Mouse (Mus musculus) cerebellum, postnatal 4 days (tissue): ENCODE data around the gene Ttc7b.

Source experiments
- DNase-seq, 2 experiments: peaks; one replicate each; pipeline ENCODE4 v3.0.0; 2022; ENCODE audit warnings: low spot score in 2 of 2, mixed read lengths in 1 of 2

Gene Ttc7b

GRCm38 (mm10) chr12:100488368-100488767 lies 32.3 kb downstream of the Ttc7b start:
- DNase-seq, result no peak

- no peak for DNase-seq
These were observed 34.4 kb downstream of the Ttc7b start for GRCm38 (mm10) chr12:100486232-100486631.

GRCm38 (mm10) chr12:100483054-100483453 lies 37.6 kb downstream of the Ttc7b start:
- no peak for DNase-seq

- DNase-seq, result no peak
These were observed 38.4 kb downstream of the Ttc7b start for GRCm38 (mm10) chr12:100482255-100482654.

GRCm38 (mm10) chr12:100481443-100482026 lies 39.1 kb downstream of the Ttc7b start:
- DNase-seq, result no peak

GRCm38 (mm10) chr12:100480642-100481442 lies 39.8 kb downstream of the Ttc7b start:
- no peak for DNase-seq

GRCm38 (mm10) chr12:100479892-100480621 lies 40.6 kb downstream of the Ttc7b start:
- peak in 1 of 2 experiments; percentile 51 for DNase-seq

- DNase-seq, result no peak
These were observed 41.3 kb downstream of the Ttc7b start for GRCm38 (mm10) chr12:100479270-100479869.

- no peak for DNase-seq
These were observed 42.0 kb downstream of the Ttc7b start for GRCm38 (mm10) chr12:100478615-100479014.

GRCm38 (mm10) chr12:100478151-100478550 lies 42.5 kb downstream of the Ttc7b start:
- no peak for DNase-seq

GRCm38 (mm10) chr12:100477474-100477873 lies 43.2 kb downstream of the Ttc7b start:
- no peak for DNase-seq

- no peak for DNase-seq
These were observed 44.3 kb downstream of the Ttc7b start for GRCm38 (mm10) chr12:100476351-100476750.

GRCm38 (mm10) chr12:100475489-100475888 lies 45.1 kb downstream of the Ttc7b start:
- DNase-seq, result no peak

GRCm38 (mm10) chr12:100474661-100475321 lies 45.8 kb downstream of the Ttc7b start:
- DNase-seq, result no peak

GRCm38 (mm10) chr12:100470295-100470694 lies 50.3 kb downstream of the Ttc7b start:
- DNase-seq, result no peak

GRCm38 (mm10) chr12:100469503-100470293 lies 50.9 kb downstream of the Ttc7b start:
- no peak for DNase-seq

GRCm38 (mm10) chr12:100465101-100465715 lies 55.4 kb downstream of the Ttc7b start:
- no peak for DNase-seq

- no peak for DNase-seq
These were observed 62.9 kb downstream of the Ttc7b start for GRCm38 (mm10) chr12:100457701-100458100.

- no peak for DNase-seq
These were observed 64.2 kb downstream of the Ttc7b start for GRCm38 (mm10) chr12:100456257-100456975.

GRCm38 (mm10) chr12:100455453-100455852 lies 65.2 kb downstream of the Ttc7b start:
- no peak for DNase-seq
